Comparison of ENCODE assay signal across 8 mouse cellular contexts in the genomic region with DNA sequence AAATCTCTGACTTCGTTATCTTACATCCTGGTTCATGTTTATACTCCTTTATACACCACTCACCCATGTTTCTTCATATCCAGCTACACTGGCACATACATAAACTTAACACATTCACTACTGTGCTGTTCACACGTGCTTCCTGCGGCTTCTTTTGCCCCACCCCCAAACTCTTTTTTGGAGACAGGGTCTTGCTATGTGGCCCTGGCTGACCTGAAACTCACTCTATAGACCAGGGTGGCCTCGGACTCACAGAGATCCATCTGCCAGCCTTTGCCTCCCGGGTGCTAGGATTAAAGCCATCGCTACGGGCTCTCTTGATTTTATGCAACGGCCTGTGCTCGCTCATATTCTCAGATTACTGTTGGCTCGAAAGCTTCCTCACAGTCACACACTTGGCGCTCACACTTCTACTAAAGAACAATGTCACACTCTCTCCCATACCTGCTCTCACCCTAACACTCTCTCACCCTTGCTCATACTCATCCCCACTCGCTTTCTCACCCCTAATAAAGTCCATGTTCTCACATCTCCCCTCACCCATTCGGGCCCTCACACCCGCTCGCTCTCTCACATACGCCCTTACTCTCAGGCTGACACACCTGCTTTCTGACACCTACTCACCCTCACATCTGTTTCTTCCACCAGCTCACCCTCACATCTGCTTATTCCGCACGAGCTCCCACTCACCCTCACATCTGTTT. TPM values are rescaled to one million over a fixed set of nuclear protein-coding genes. Genes with fewer than 3 reads are reported as not detected.
DNase-seq lines count a peak whose midpoint lies in the region; ATAC-seq and TF ChIP-seq lines count a peak whose summit lies in the region.

No protein-coding gene starts in this region.

- H3K36me3 ChIP-seq in spleen, adult 2 months (ENCODE audit: control insufficient read depth, insufficient read depth, low read length), result no peaks in the 10 kb centered on the region
- no peaks in the 10 kb centered on the region for H3K36me3 ChIP-seq in forebrain, postnatal 0 days (ENCODE audit: insufficient read depth)
- H3K36me3 ChIP-seq in liver, embryonic 13.5 days, result no peaks in the 10 kb centered on the region
- H3K36me3 ChIP-seq in stomach, embryonic 16.5 days (ENCODE audit: control insufficient read depth, insufficient read depth, low read length), result no peaks in the 10 kb centered on the region

- H3K9ac ChIP-seq in forebrain, postnatal 0 days, result peak overlapping the region; percentile 76
- H3K9ac ChIP-seq in liver, embryonic 13.5 days, result peak overlapping the region; percentile 88
- peak overlapping the region; percentile 83 for H3K9ac ChIP-seq in stomach, embryonic 16.5 days (ENCODE audit: low read length)

- H3K27ac ChIP-seq in spleen, adult 2 months (ENCODE audit: insufficient read depth, low read length), result peak overlapping the region; percentile 70
- H3K27ac ChIP-seq in forebrain, postnatal 0 days (ENCODE audit: low read depth, low read length), result peak overlapping the region; percentile 79
- H3K27ac ChIP-seq in liver, embryonic 13.5 days, result peak overlapping the region; percentile 88
- H3K27ac ChIP-seq in stomach, embryonic 16.5 days (ENCODE audit: low read length), result peak overlapping the region; percentile 81

- no peaks in the 10 kb centered on the region for H3K9me3 ChIP-seq in forebrain, postnatal 0 days (ENCODE audit: low read length)
- no peaks in the 10 kb centered on the region for H3K9me3 ChIP-seq in liver, embryonic 13.5 days (replicated peaks)
- H3K9me3 ChIP-seq in stomach, embryonic 16.5 days (replicated peaks; ENCODE audit: control insufficient read depth, low read length), result no peaks in the 10 kb centered on the region

- WGBS in spleen, adult 2 months, result 10% methylated on average over 18 of the region's 18 CpGs
- 17% methylated on average over 18 of the region's 18 CpGs for WGBS in forebrain, postnatal 0 days
- 8% methylated on average over 18 of the region's 18 CpGs for WGBS in liver, embryonic 13.5 days (ENCODE audit: insufficient replicate concordance)
- WGBS in stomach, embryonic 16.5 days, result 5% methylated on average over 18 of the region's 18 CpGs

- H3K4me2 ChIP-seq in forebrain, postnatal 0 days (ENCODE audit: low read depth), result peak overlapping the region; percentile 63
- H3K4me2 ChIP-seq in liver, embryonic 13.5 days, result peak overlapping the region; percentile 87
- peak overlapping the region; percentile 95 for H3K4me2 ChIP-seq in stomach, embryonic 16.5 days (ENCODE audit: low read depth, low read length)

- ATAC-seq in forebrain, postnatal 0 days, result peak; percentile 28
- peak; percentile 27 for ATAC-seq in liver, embryonic 13.5 days (ENCODE audit: low read depth)
- ATAC-seq in stomach, embryonic 16.5 days (ENCODE audit: insufficient read depth, low FRiP score), result peak; percentile 11; the same call in 1 of the 2 replicates

- TF ChIP-seq CTCF in spleen, adult 2 months (IDR thresholded peaks at IDR 0.05; ENCODE audit: extremely low read depth, insufficient read depth, insufficient read length, insufficient replicate concordance), result no peak
- TF ChIP-seq CTCF in forebrain, postnatal 0 days (IDR thresholded peaks at IDR 0.05; ENCODE audit: low read depth), result no peak

- H3K27me3 ChIP-seq in spleen, adult 2 months (ENCODE audit: control insufficient read depth, insufficient read depth, low read length), result no peaks in the 10 kb centered on the region
- no peaks in the 10 kb centered on the region for H3K27me3 ChIP-seq in forebrain, postnatal 0 days (ENCODE audit: insufficient read depth, low read length)
- H3K27me3 ChIP-seq in liver, embryonic 13.5 days, result no peaks in the 10 kb centered on the region
- H3K27me3 ChIP-seq in stomach, embryonic 16.5 days (ENCODE audit: control insufficient read depth, insufficient read depth, low read length), result no peaks in the 10 kb centered on the region

- H3K4me1 ChIP-seq in spleen, adult 2 months (ENCODE audit: control insufficient read depth, insufficient read depth, insufficient read length), result peaks cover 16% of the 10 kb centered on the region; the same call in 1 of the 2 replicates
- H3K4me1 ChIP-seq in forebrain, postnatal 0 days (ENCODE audit: insufficient read depth), result peaks cover 11% of the 10 kb centered on the region; the same call in 1 of the 2 replicates
- H3K4me1 ChIP-seq in liver, embryonic 13.5 days (replicated peaks), result peaks cover 48% of the 10 kb centered on the region
- H3K4me1 ChIP-seq in stomach, embryonic 16.5 days (ENCODE audit: control insufficient read depth, insufficient read depth, low read length), result peaks cover 21% of the 10 kb centered on the region

- peak; percentile 13 for DNase-seq in embryo, embryonic 11 days
- no peak for DNase-seq in embryo, embryonic 10 days (ENCODE audit: low spot score)
- DNase-seq in spleen, adult 2 months (ENCODE audit: low read depth in 1 of 2, low spot score in 2 of 2), result no peak
- no peak for DNase-seq in spleen, postnatal 10 days (ENCODE audit: low spot score in 2 of 2)
- no peak for DNase-seq in forebrain, postnatal 0 days
- DNase-seq in liver, embryonic 13.5 days, result no peak
- no peak for DNase-seq in ovary, postnatal 10 days (ENCODE audit: low spot score)

- TF ChIP-seq POLR2A in spleen, adult 2 months (IDR thresholded peaks at IDR 0.05; ENCODE audit: low read depth, low read length), result no peak

- peak overlapping the region; percentile 94 for H3K4me3 ChIP-seq in spleen, adult 2 months (ENCODE audit: extremely low read depth, insufficient read depth, insufficient read length)
- H3K4me3 ChIP-seq in forebrain, postnatal 0 days (ENCODE audit: low read depth, low read length), result peak overlapping the region; percentile 70
- peak overlapping the region; percentile 83 for H3K4me3 ChIP-seq in liver, embryonic 13.5 days (replicated peaks)
- H3K4me3 ChIP-seq in stomach, embryonic 16.5 days (replicated peaks; ENCODE audit: low read length), result peak overlapping the region; percentile 80

RNA-seq across cellular contexts. Expression of a gene that starts 0.7 kb away (rescaled TPM):
- 13.8 and 14.6 TPM in 2 replicates for polyA plus RNA-seq in spleen, adult 2 months (2012; rRNA removed)
- 40.5 and 42.0 TPM in 2 replicates for total RNA-seq in forebrain, postnatal 0 days (2014; rRNA removed)
- polyA plus RNA-seq in forebrain, postnatal 0 days (2015; fragmentation: Nextera tagmentation; extraction: Ambion mirVana), result 38.9 and 42.0 TPM in 2 replicates
- 28.0 and 31.3 TPM in 2 replicates for polyA plus RNA-seq in liver, embryonic 13.5 days (2015; fragmentation: Nextera tagmentation; extraction: Ambion mirVana)
- 54.0 and 60.5 TPM in 2 replicates for polyA plus RNA-seq in stomach, embryonic 16.5 days (2015; fragmentation: Nextera tagmentation; extraction: Ambion mirVana)

RNA-seq across cellular contexts. Expression of a gene that starts 23.0 kb away (rescaled TPM):
- polyA plus RNA-seq in spleen, adult 2 months (2012; rRNA removed), result 26.3 and 28.9 TPM in 2 replicates
- total RNA-seq in forebrain, postnatal 0 days (2014; rRNA removed), result 154 and 187 TPM in 2 replicates
- polyA plus RNA-seq in forebrain, postnatal 0 days (2015; fragmentation: Nextera tagmentation; extraction: Ambion mirVana), result 91.5 and 112 TPM in 2 replicates
- 65.4 and 73.2 TPM in 2 replicates for polyA plus RNA-seq in liver, embryonic 13.5 days (2015; fragmentation: Nextera tagmentation; extraction: Ambion mirVana)
- 86.0 and 91.0 TPM in 2 replicates for polyA plus RNA-seq in stomach, embryonic 16.5 days (2015; fragmentation: Nextera tagmentation; extraction: Ambion mirVana)
